ENCODE assay signal across 17 mouse cellular contexts in the genomic region with DNA sequence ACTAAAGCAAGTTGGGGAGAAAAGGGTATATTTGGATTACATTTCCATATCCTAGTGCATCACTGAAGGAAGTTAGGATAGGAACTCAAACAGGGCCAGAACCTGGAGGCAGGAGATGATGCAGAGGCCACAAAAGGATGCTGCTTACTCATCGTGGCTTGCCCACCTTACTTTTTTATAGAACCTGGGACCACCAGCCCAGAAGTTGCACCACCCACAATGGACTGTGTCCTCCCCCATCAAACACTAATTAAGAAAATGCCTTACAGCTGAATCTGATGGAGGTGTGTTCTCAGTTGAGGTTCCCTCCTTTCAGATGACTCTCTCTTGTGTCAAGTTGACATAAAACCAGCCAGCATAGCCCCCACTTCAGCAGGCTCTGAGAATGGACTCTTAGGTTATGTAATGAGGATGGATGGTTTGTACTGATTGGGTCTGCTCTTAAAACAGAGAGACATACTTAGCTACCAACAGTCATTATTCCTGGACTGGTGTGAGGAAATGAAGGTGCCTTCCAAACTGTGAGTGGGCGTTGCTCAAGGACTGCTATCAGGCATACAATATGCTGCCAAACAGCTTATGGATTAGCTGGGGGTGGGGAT.
"Had no signal": no experiment of that assay in that cellular context is flagged by ENCODE, and none has a peak within 500 bp of the region (broad histone marks: within the 10 kb centered on the region; RNA-seq: fewer than 3 reads in every experiment).

No protein-coding gene starts in this region.

- H3K9ac ChIP-seq: lung, embryonic 14.5 days; midbrain, embryonic 12.5 days; neural tube, embryonic 13.5 days; neural tube, embryonic 15.5 days had no signal

- ATAC-seq: midbrain, embryonic 16.5 days had no signal

- H3K4me3 ChIP-seq: midbrain, embryonic 10.5 days; midbrain, embryonic 12.5 days; myocyte; neural tube, embryonic 13.5 days; neural tube, embryonic 15.5 days had no signal

- H3K9me3 ChIP-seq: midbrain, embryonic 10.5 days; midbrain, embryonic 12.5 days; neural tube, embryonic 13.5 days had no signal

- H3K27me3 ChIP-seq: midbrain, embryonic 12.5 days; neural tube, embryonic 13.5 days; neural tube, embryonic 15.5 days had no signal

- DNase-seq: lung, adult 18-20 months; lung, embryonic 14.5 days; lung, postnatal 10 days; lung, postnatal 4 days; midbrain, embryonic 14.5 days; retina, postnatal 1 day; right cerebral cortex, adult 18-20 months; spleen, adult 18-20 months; thymus, adult 18-20 months; thymus, postnatal 14 days; thymus, postnatal 36 days had no signal

- H3K36me3 ChIP-seq: midbrain, embryonic 10.5 days; midbrain, embryonic 12.5 days; neural tube, embryonic 13.5 days; neural tube, embryonic 15.5 days had no signal

- H3K27ac ChIP-seq: midbrain, embryonic 10.5 days; midbrain, embryonic 12.5 days; neural tube, embryonic 13.5 days; neural tube, embryonic 15.5 days had no signal

- H3K4me2 ChIP-seq: lung, embryonic 14.5 days; midbrain, embryonic 12.5 days; neural tube, embryonic 13.5 days; neural tube, embryonic 15.5 days had no signal
